Mouse (Mus musculus): Measurements from ENCODE around the gene Daxx.

DNA sequence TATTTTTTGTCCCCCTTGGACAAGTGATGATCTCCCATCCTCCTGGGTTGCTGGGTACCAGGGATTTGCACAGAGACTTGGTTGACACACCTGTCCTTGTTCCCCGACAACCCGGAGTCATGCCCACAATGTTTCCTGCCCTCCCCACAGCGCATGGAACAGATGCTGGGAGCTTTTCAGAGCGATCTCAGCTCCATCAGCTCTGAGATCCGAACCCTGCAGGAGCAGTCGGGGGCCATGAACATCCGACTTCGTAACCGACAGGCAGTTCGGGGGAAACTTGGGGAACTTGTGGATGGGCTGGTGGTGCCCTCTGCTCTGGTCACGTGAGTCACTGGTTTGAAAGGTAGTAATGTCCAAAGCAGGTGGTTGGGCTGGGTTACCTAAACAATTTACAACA, 49.2 kb downstream of the Daxx start:
- no peak for TF ChIP-seq POLR2A (IDR thresholded peaks at IDR 0.05; ENCODE audit: low read depth, low read length)
- TF ChIP-seq CTCF (IDR thresholded peaks at IDR 0.05; ENCODE audit: extremely low read depth, insufficient read depth, insufficient read length, insufficient replicate concordance), result no peak
